12 mouse cellular contexts compared by ENCODE assay signal in genomic region chr2:128503136-128503935, GRCm38 (mm10).
DNase-seq lines count a peak whose midpoint lies in the region; ATAC-seq lines count a peak whose summit lies in the region.
"Had no signal": no experiment of that assay in that cellular context is flagged by ENCODE, and none has a peak within 500 bp of the region (broad histone marks: within the 10 kb centered on the region; RNA-seq: fewer than 3 reads in every experiment).

No protein-coding gene starts in this region.

- peaks cover 10% of the 10 kb centered on the region; the same call in 1 of the 2 replicates for H3K4me1 ChIP-seq in kidney, embryonic 16.5 days (ENCODE audit: insufficient read depth, low read length)
- H3K4me1 ChIP-seq: hindbrain, embryonic 15.5 days had no signal

- peak overlapping the region; percentile 15; the same call in 1 of the 2 replicates for H3K27ac ChIP-seq in kidney, embryonic 16.5 days (ENCODE audit: low read length)
- H3K27ac ChIP-seq: forebrain, embryonic 10.5 days; hindbrain, embryonic 15.5 days had no signal

- H3K27me3 ChIP-seq in kidney, embryonic 16.5 days (ENCODE audit: insufficient read depth, low read length): no peaks in the 10 kb centered on the region
- H3K27me3 ChIP-seq: hindbrain, embryonic 15.5 days had no signal

- no peaks in the 10 kb centered on the region for H3K36me3 ChIP-seq in kidney, embryonic 16.5 days (ENCODE audit: insufficient read depth, low read length)
- H3K36me3 ChIP-seq: forebrain, embryonic 10.5 days; hindbrain, embryonic 15.5 days had no signal

- DNase-seq in cerebellum, postnatal 10 days: peak; percentile 70 to 79
- DNase-seq in cerebellum, adult 8-10 months: no peak
- no peak for DNase-seq in kidney, adult 18-20 months
- peak; percentile 36 for DNase-seq in adipocyte (ENCODE audit: low spot score)
- peak; percentile 46 to 47 for DNase-seq in heart, postnatal 10 days
- DNase-seq in frontal cortex, postnatal 25 days (ENCODE audit: low spot score in 2 of 2): no peak
- DNase-seq: gastrocnemius, postnatal 10 days; liver, postnatal 0 days had no signal

- peaks cover 7% of the 10 kb centered on the region; the same call in 1 of the 2 replicates for H3K9me3 ChIP-seq in kidney, embryonic 16.5 days (ENCODE audit: low read length)
- H3K9me3 ChIP-seq: forebrain, embryonic 10.5 days; hindbrain, embryonic 15.5 days had no signal

- no peak overlapping the region for H3K4me3 ChIP-seq in kidney, embryonic 16.5 days (ENCODE audit: low read length)
- H3K4me3 ChIP-seq: forebrain, embryonic 10.5 days; hindbrain, embryonic 15.5 days had no signal

- intact Hi-C loops in heart, postnatal 10 days (cut with DNase I): no loop called here

- no peak overlapping the region for H3K9ac ChIP-seq in kidney, embryonic 16.5 days (replicated peaks; ENCODE audit: low read length)
- H3K9ac ChIP-seq: hindbrain, embryonic 15.5 days; liver, postnatal 0 days had no signal

- ATAC-seq in kidney, embryonic 16.5 days (ENCODE audit: low FRiP score, low TSS enrichment): 0 out of 2 replicates have a peak, but pooled peaks have one; percentile 44
- no peak for ATAC-seq in megakaryocyte-erythroid progenitor cell, adult 5-6 weeks (replicated peaks; ENCODE audit: low FRiP score, low TSS enrichment, poor library complexity, severe bottlenecking)
- ATAC-seq: liver, postnatal 0 days had no signal

- 57% methylated on average over 2 of the region's 2 CpGs for WGBS in kidney, embryonic 16.5 days

- H3K4me2 ChIP-seq in kidney, embryonic 16.5 days (replicated peaks; ENCODE audit: low read depth, low read length): no peak overlapping the region
- H3K4me2 ChIP-seq: hindbrain, embryonic 15.5 days had no signal

Comparison
In these comparisons a context has a peak if more than half of its experiments do, and no peak if none do; other contexts are left out.
1. DNase-seq: peak in cerebellum, postnatal 10 days (2 of 2), adipocyte (single experiment) and heart, postnatal 10 days (2 of 2); none in cerebellum, adult 8-10 months (single experiment), kidney, adult 18-20 months (single experiment) and frontal cortex, postnatal 25 days (0 of 2).